Mouse (Mus musculus): Measurements from ENCODE around the gene Ptprt.

DNA sequence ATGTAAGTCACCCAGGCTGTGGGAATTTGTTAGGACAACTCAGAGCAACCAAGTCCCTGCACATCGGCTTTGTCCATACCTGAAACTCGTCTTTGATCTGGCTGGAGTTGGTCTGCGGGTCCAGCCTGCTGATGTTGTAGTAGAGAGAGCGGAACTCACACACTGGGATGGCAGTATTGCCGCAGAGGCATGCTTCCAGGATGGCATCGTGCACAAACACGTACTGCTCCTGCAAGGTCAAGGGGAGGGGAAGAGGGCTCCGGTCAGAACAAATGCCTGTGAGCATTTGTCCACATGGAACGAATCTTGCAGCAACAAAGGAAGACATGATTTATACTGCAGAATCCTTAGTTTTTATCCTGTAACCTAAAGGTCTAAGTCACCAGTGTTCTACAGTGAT lies 1107.3 kb downstream of the Ptprt start:
- TF ChIP-seq GATA1 (IDR thresholded peaks at IDR 0.05; ENCODE audit: borderline replicate concordance, low read length) (no peak), FLI1 (IDR thresholded peaks at IDR 0.05; ENCODE audit: low read length) (no peak)

Measured in megakaryocyte, embryonic 14.5 days (primary cell).